Comparison of ENCODE assay signal across 8 mouse cellular contexts in the genomic region with DNA sequence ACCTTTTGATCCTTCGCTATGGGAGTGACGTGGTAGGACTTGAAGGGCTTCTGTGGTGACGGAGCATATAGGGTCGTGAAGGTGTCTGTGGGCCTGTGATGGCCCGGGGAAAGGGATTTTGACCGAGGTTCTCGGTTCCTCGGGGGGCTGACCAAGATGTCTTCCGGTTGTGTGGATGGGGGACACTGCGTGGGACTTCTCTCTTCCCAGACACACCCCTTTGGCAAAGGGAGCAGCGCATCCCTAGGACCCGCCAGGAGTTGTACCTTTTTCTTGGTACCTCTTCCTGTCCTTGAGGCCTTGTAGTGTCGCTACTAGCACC. TPM values are rescaled to one million over a fixed set of nuclear protein-coding genes. Genes with fewer than 3 reads are reported as not detected.
DNase-seq lines count a peak whose midpoint lies in the region; ATAC-seq lines count a peak whose summit lies in the region.

No protein-coding gene starts in this region.

- H3K27me3 ChIP-seq in lung, embryonic 15.5 days: no peaks in the 10 kb centered on the region
- H3K27me3 ChIP-seq in limb, embryonic 12.5 days: no peaks in the 10 kb centered on the region
- no peaks in the 10 kb centered on the region for H3K27me3 ChIP-seq in neural tube, embryonic 15.5 days (replicated peaks)

- H3K4me2 ChIP-seq in lung, embryonic 15.5 days: peak overlapping the region; percentile 88
- H3K4me2 ChIP-seq in limb, embryonic 12.5 days: peak overlapping the region; percentile 92
- H3K4me2 ChIP-seq in neural tube, embryonic 15.5 days: peak overlapping the region; percentile 93

- H3K4me1 ChIP-seq in lung, embryonic 15.5 days: peaks cover 25% of the 10 kb centered on the region
- peaks cover 21% of the 10 kb centered on the region for H3K4me1 ChIP-seq in limb, embryonic 12.5 days (replicated peaks)
- H3K4me1 ChIP-seq in neural tube, embryonic 15.5 days: peaks cover 47% of the 10 kb centered on the region

- WGBS in lung, embryonic 15.5 days: under 1% methylated on average over 13 of the region's 13 CpGs
- under 1% methylated on average over 13 of the region's 13 CpGs for WGBS in limb, embryonic 12.5 days
- WGBS in neural tube, embryonic 15.5 days: 1% methylated on average over 13 of the region's 13 CpGs

- H3K9ac ChIP-seq in lung, embryonic 15.5 days: peak overlapping the region; percentile 77
- H3K9ac ChIP-seq in limb, embryonic 12.5 days (replicated peaks): peak overlapping the region; percentile 71
- H3K9ac ChIP-seq in neural tube, embryonic 15.5 days (replicated peaks): peak overlapping the region; percentile 84

- no peaks in the 10 kb centered on the region for H3K9me3 ChIP-seq in lung, embryonic 15.5 days
- no peaks in the 10 kb centered on the region for H3K9me3 ChIP-seq in limb, embryonic 12.5 days
- no peaks in the 10 kb centered on the region for H3K9me3 ChIP-seq in neural tube, embryonic 15.5 days (replicated peaks)

- H3K27ac ChIP-seq in lung, embryonic 15.5 days: peak overlapping the region; percentile 80; the same call in 1 of the 2 replicates
- H3K27ac ChIP-seq in limb, embryonic 12.5 days: no peak overlapping the region
- H3K27ac ChIP-seq in neural tube, embryonic 15.5 days (replicated peaks): peak overlapping the region; percentile 80

- peaks cover 25% of the 10 kb centered on the region for H3K36me3 ChIP-seq in lung, embryonic 15.5 days
- H3K36me3 ChIP-seq in limb, embryonic 12.5 days: peaks cover 60% of the 10 kb centered on the region
- H3K36me3 ChIP-seq in neural tube, embryonic 15.5 days: peaks cover 35% of the 10 kb centered on the region

- H3K4me3 ChIP-seq in lung, embryonic 15.5 days: peak overlapping the region; percentile 90
- peak overlapping the region; percentile 82 for H3K4me3 ChIP-seq in limb, embryonic 12.5 days (replicated peaks)
- H3K4me3 ChIP-seq in neural tube, embryonic 15.5 days (replicated peaks): peak overlapping the region; percentile 90

- no peak for ATAC-seq in lung, embryonic 15.5 days (ENCODE audit: borderline replicate concordance, extremely low read depth, low FRiP score, low TSS enrichment)
- ATAC-seq in erythroblast, adult 5-6 weeks (replicated peaks; ENCODE audit: low FRiP score, poor library complexity, severe bottlenecking): peak; percentile 10
- ATAC-seq in limb, embryonic 12.5 days (ENCODE audit: insufficient number of reproducible peaks, insufficient read depth, low FRiP score, low TSS enrichment, low read depth): no peak
- ATAC-seq in neural tube, embryonic 15.5 days (ENCODE audit: low FRiP score): peak; percentile 66; the same call in 1 of the 2 replicates

- no peak for DNase-seq in lung, postnatal 14 days
- DNase-seq in layer of hippocampus, postnatal 14 days (ENCODE audit: low spot score in 2 of 2): no peak
- no peak for DNase-seq in cerebellum, adult 11-12 months
- DNase-seq in cerebellum, postnatal 36 days: no peak

RNA-seq across cellular contexts. Expression of a gene that starts 0.2 kb away (rescaled TPM):
- 0.35 and 1.7 TPM in 2 replicates for polyA plus RNA-seq in lung, embryonic 15.5 days (2015; fragmentation: Nextera tagmentation; extraction: Ambion mirVana)
- 2.5 and 4.8 TPM in 2 replicates for total RNA-seq in erythroblast, adult 5-6 weeks (2015; ENCODE audit: low replicate concordance)
- total RNA-seq in erythroblast, adult 5-6 weeks (2017; ENCODE audit: low replicate concordance): 6.3 and 16.2 TPM in 2 replicates
- 2.3 and 2.6 TPM in 2 replicates for polyA plus RNA-seq in limb, embryonic 12.5 days (2016; fragmentation: Nextera tagmentation; extraction: Ambion mirVana)
- 2.5 and 2.9 TPM in 2 replicates for polyA plus RNA-seq in neural tube, embryonic 15.5 days (2015; fragmentation: Nextera tagmentation; extraction: Ambion mirVana)
- total RNA-seq in layer of hippocampus, postnatal 14 days (2021): 1 to 10 TPM; 6.1 to 6.6 TPM

RNA-seq across cellular contexts. Expression of a gene that starts 0.2 kb away (rescaled TPM):
- 47.8 and 50.3 TPM in 2 replicates for polyA plus RNA-seq in lung, embryonic 15.5 days (2015; fragmentation: Nextera tagmentation; extraction: Ambion mirVana)
- total RNA-seq in erythroblast, adult 5-6 weeks (2015; ENCODE audit: low replicate concordance): 10.4 and 19.9 TPM in 2 replicates
- 48.5 and 68.2 TPM in 2 replicates for total RNA-seq in erythroblast, adult 5-6 weeks (2017; ENCODE audit: low replicate concordance)
- 47.8 and 48.9 TPM in 2 replicates for polyA plus RNA-seq in limb, embryonic 12.5 days (2016; fragmentation: Nextera tagmentation; extraction: Ambion mirVana)
- 36.9 and 39.8 TPM in 2 replicates for polyA plus RNA-seq in neural tube, embryonic 15.5 days (2015; fragmentation: Nextera tagmentation; extraction: Ambion mirVana)
- total RNA-seq in layer of hippocampus, postnatal 14 days (2021): 10 to 100 TPM; 26.3 to 32.3 TPM

RNA-seq across cellular contexts. Expression of a gene that starts 0.3 kb away (rescaled TPM):
- 21.9 and 22.9 TPM in 2 replicates for polyA plus RNA-seq in lung, embryonic 15.5 days (2015; fragmentation: Nextera tagmentation; extraction: Ambion mirVana)
- total RNA-seq in erythroblast, adult 5-6 weeks (2015; ENCODE audit: low replicate concordance): 1.2 and 2.1 TPM in 2 replicates
- 3.2 and 4.3 TPM in 2 replicates for total RNA-seq in erythroblast, adult 5-6 weeks (2017; ENCODE audit: low replicate concordance)
- 28.3 and 28.4 TPM in 2 replicates for polyA plus RNA-seq in limb, embryonic 12.5 days (2016; fragmentation: Nextera tagmentation; extraction: Ambion mirVana)
- 34.7 and 37.1 TPM in 2 replicates for polyA plus RNA-seq in neural tube, embryonic 15.5 days (2015; fragmentation: Nextera tagmentation; extraction: Ambion mirVana)
- 10 to 100 TPM; 17.7 to 21.0 TPM for total RNA-seq in layer of hippocampus, postnatal 14 days (2021)

RNA-seq across cellular contexts. Expression of a gene that starts 18.9 kb away (rescaled TPM):
- 4.2 and 4.3 TPM in 2 replicates for polyA plus RNA-seq in lung, embryonic 15.5 days (2015; fragmentation: Nextera tagmentation; extraction: Ambion mirVana)
- 7.3 and 36.5 TPM in 2 replicates for total RNA-seq in erythroblast, adult 5-6 weeks (2015; ENCODE audit: low replicate concordance)
- 14.8 and 27.6 TPM in 2 replicates for total RNA-seq in erythroblast, adult 5-6 weeks (2017; ENCODE audit: low replicate concordance)
- polyA plus RNA-seq in limb, embryonic 12.5 days (2016; fragmentation: Nextera tagmentation; extraction: Ambion mirVana): 8.1 and 8.9 TPM in 2 replicates
- polyA plus RNA-seq in neural tube, embryonic 15.5 days (2015; fragmentation: Nextera tagmentation; extraction: Ambion mirVana): 6.1 and 6.8 TPM in 2 replicates
- total RNA-seq in layer of hippocampus, postnatal 14 days (2021): 10 to 100 TPM; 12.2 to 13.1 TPM

Comparison
In these comparisons a context has a peak if more than half of its experiments do, and no peak if none do; other contexts are left out.
1. ATAC-seq: peak in erythroblast, adult 5-6 weeks (single experiment) and neural tube, embryonic 15.5 days (single experiment); none in lung, embryonic 15.5 days (single experiment) and limb, embryonic 12.5 days (single experiment).
2. Peak in every context shown above with its lines, with median percentiles within 50 percentile points of each other: H3K4me2 ChIP-seq, H3K4me3 ChIP-seq and H3K9ac ChIP-seq.